Mouse (Mus musculus) intestine, embryonic 15.5 days (tissue): ENCODE data around the gene Lhb. TPM values are rescaled to one million over a fixed set of nuclear protein-coding genes. Genes with fewer than 3 reads are reported as not detected.

Source experiments
- ATAC-seq: fragments of 200-750 bp; cut with Nextera tagmentation; 2 replicates; pipeline ENCODE4 v1.8.0; 2017; ENCODE audit warnings: moderate TSS enrichment, moderate library complexity
- H3K27ac ChIP-seq: fragments of 300-500 bp; sonication (generic); 2 replicates; pipeline ENCODE4 v1.5.1; 2015; ENCODE audit warnings: mild to moderate bottlenecking, inconsistent platforms
- H3K27me3 ChIP-seq: fragments of 300-500 bp; sonication (generic); replicated peaks from 2 replicates; pipeline ENCODE4 v1.6.1; 2015; ENCODE audit warnings: inconsistent platforms
- H3K36me3 ChIP-seq: fragments of 300-500 bp; sonication (generic); 2 replicates; pipeline ENCODE4 v1.6.1; 2015; ENCODE audit warnings: inconsistent platforms
- H3K4me1 ChIP-seq: fragments of 300-500 bp; sonication (generic); replicated peaks from 2 replicates; pipeline ENCODE4 v1.6.1; 2015; ENCODE audit warnings: inconsistent platforms
- H3K4me2 ChIP-seq: fragments of 300-500 bp; sonication (generic); replicated peaks from 2 replicates; pipeline ENCODE4 v1.6.1; 2015; ENCODE audit warnings: mild to moderate bottlenecking, inconsistent platforms
- H3K4me3 ChIP-seq: fragments of 300-500 bp; sonication (generic); replicated peaks from 2 replicates; pipeline ENCODE4 v1.5.1; 2015; ENCODE audit warnings: inconsistent platforms
- H3K9ac ChIP-seq: fragments of 300-500 bp; sonication (generic); 2 replicates; pipeline ENCODE4 v1.6.1; 2015; ENCODE audit warnings: inconsistent platforms
- H3K9me3 ChIP-seq: fragments of 300-500 bp; sonication (generic); 2 replicates; pipeline ENCODE4 v1.6.1; 2016; ENCODE audit warnings: inconsistent platforms
- WGBS: fragments of 180-500 bp; shearing (Covaris S2); methylation state at CpG from one replicate; pipeline ENCODE4 v1.1.7; 2015; 5-methylcytosine and 5-hydroxymethylcytosine counted together
- polyA plus RNA-seq: library from polyadenylated mRNA; unstranded; fragments of >200 nt; fragmentation: Nextera tagmentation; extraction: Ambion mirVana; gene quantifications from 2 replicates; pipeline ENCODE4 v1.2.1, GENCODE M21; 2015

Lhb gene
- polyA plus RNA-seq, 1 experiment from 2014 or later = 0.52 TPM

DNA sequence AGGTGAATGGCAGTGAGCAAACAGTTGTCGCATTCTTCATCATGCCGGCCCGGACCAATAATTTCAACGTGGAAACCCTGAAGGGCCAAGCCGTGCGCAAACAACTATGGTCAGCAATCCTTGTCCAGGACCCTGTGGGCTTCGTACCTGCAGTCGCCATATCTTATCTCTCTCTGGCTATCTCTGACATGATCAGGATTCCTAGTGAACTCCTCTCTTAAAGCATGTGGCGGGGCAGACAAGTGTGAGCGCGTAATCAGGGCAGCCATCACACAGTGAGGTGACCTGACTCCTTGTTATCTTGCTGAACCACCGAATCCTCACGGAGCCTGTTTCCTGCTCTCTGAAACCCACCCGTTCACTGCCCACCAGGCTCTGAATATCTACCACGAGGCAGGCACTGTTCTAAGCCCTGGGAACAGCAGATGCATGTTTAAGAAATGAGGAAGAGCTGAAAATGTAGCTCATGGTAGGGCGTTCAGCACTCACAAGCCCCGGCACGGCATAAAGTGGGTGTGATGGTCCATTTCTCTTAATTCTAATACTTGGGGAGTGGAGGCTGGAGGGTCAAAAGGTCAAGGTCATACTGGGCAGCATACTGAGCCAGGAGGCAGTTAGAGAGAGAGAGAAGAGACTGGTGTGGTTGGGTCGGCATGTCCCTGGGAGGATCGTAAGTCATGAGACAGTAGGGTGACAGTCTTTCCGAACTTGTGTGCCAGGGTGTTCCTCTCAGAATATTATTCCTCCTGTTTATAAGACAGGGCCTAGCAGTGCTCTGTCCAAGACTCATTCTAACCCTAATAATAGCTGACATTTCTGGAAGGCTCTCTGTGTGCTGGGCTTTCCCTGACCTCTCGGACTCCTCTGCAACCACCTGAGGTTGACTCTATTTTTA, 23.2 kb downstream of the Lhb start:
- no peak for ATAC-seq
- Histone ChIP-seq H3K4me1 (no peaks in the 10 kb centered on the region), H3K27me3 (no peaks in the 10 kb centered on the region), H3K36me3 (peaks cover 30% of the 10 kb centered on the region), H3K4me2 (no peak overlapping the region), H3K9ac (no peak overlapping the region), H3K9me3 (no peaks in the 10 kb centered on the region), H3K27ac (no peak overlapping the region), H3K4me3 (no peak overlapping the region)
- 76% methylated on average over 22 of the region's 22 CpGs for WGBS

GRCm38 (mm10) chr7:45446589-45446988, 26.0 kb downstream of the Lhb start:
- H3K4me2 ChIP-seq = no peak overlapping the region
- no peaks in the 10 kb centered on the region for H3K9me3 ChIP-seq
- ATAC-seq = no peak
- no peak overlapping the region for H3K4me3 ChIP-seq
- H3K27ac ChIP-seq = no peak overlapping the region
- no peak overlapping the region for H3K9ac ChIP-seq
- H3K36me3 ChIP-seq = peaks cover 27% of the 10 kb centered on the region
- H3K4me1 ChIP-seq = no peaks in the 10 kb centered on the region
- no peaks in the 10 kb centered on the region for H3K27me3 ChIP-seq

GRCm38 (mm10) chr7:45447325-45447990, 26.8 kb downstream of the Lhb start:
- Histone ChIP-seq H3K9me3 (no peaks in the 10 kb centered on the region), H3K4me2 (no peak overlapping the region), H3K27me3 (no peaks in the 10 kb centered on the region), H3K4me1 (no peaks in the 10 kb centered on the region), H3K36me3 (peaks cover 27% of the 10 kb centered on the region), H3K27ac (no peak overlapping the region), H3K4me3 (no peak overlapping the region), H3K9ac (no peak overlapping the region)
- ATAC-seq = no peak
- WGBS = 33% methylated on average over 11 of the region's 11 CpGs

DNA sequence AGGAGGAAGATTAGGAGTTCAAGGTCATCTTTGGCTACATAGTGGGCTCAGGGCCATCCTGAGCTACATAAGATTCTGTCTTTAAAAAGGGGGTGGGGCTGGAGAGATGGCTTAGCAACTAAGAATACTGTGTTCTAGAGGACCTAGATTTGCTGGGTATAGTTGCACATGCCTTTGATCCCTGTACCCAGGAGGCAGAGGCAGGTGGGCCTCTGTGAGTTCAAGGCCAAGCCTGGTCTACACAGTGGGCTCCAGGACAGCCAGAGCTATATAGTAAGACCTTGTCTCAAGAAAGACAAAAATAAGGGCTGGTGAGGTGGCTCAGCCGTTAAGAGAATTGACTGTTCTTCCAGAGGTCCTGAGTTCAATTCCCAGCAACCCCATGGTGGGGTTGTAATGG, 29.4 kb downstream of the Lhb start:
- Histone ChIP-seq H3K9ac (no peak overlapping the region), H3K4me1 (no peaks in the 10 kb centered on the region), H3K4me3 (no peak overlapping the region), H3K9me3 (no peaks in the 10 kb centered on the region), H3K4me2 (no peak overlapping the region), H3K27me3 (no peaks in the 10 kb centered on the region), H3K36me3 (peaks cover 15% of the 10 kb centered on the region), H3K27ac (no peak overlapping the region)
- 80% methylated on average over 1 of the region's 1 CpGs for WGBS
- ATAC-seq = no peak

GRCm38 (mm10) chr7:45451344-45451982, 30.8 kb downstream of the Lhb start:
- H3K27ac ChIP-seq = no peak overlapping the region
- H3K9ac ChIP-seq = no peak overlapping the region
- H3K4me2 ChIP-seq = no peak overlapping the region
- no peak overlapping the region for H3K4me3 ChIP-seq
- H3K36me3 ChIP-seq = peaks cover 18% of the 10 kb centered on the region
- H3K4me1 ChIP-seq = no peaks in the 10 kb centered on the region
- no peaks in the 10 kb centered on the region for H3K9me3 ChIP-seq
- H3K27me3 ChIP-seq = no peaks in the 10 kb centered on the region
- 54% methylated on average over 23 of the region's 23 CpGs for WGBS
- peak; percentile 81 for ATAC-seq

GRCm38 (mm10) chr7:45454971-45455370, 34.4 kb downstream of the Lhb start:
- Histone ChIP-seq H3K27me3 (no peaks in the 10 kb centered on the region), H3K36me3 (peaks cover 17% of the 10 kb centered on the region), H3K4me2 (no peak overlapping the region), H3K27ac (no peak overlapping the region), H3K9me3 (no peaks in the 10 kb centered on the region), H3K4me3 (no peak overlapping the region), H3K9ac (no peak overlapping the region), H3K4me1 (peaks cover 14% of the 10 kb centered on the region)
- ATAC-seq = no peak
- 91% methylated on average over 15 of the region's 15 CpGs for WGBS

GRCm38 (mm10) chr7:45455932-45456696, 35.5 kb downstream of the Lhb start:
- Histone ChIP-seq H3K27ac (no peak overlapping the region; the same call in 1 of the 2 replicates), H3K9ac (no peak overlapping the region), H3K4me2 (no peak overlapping the region), H3K36me3 (peaks cover 17% of the 10 kb centered on the region), H3K4me3 (no peak overlapping the region), H3K9me3 (no peaks in the 10 kb centered on the region), H3K4me1 (peaks cover 24% of the 10 kb centered on the region), H3K27me3 (no peaks in the 10 kb centered on the region)
- 74% methylated on average over 13 of the region's 13 CpGs for WGBS
- no peak for ATAC-seq

- WGBS = 44% methylated on average over 9 of the region's 9 CpGs
- Histone ChIP-seq H3K4me2 (peak overlapping the region; percentile 75), H3K36me3 (peaks cover 17% of the 10 kb centered on the region), H3K4me1 (peaks cover 29% of the 10 kb centered on the region), H3K27me3 (no peaks in the 10 kb centered on the region), H3K9me3 (no peaks in the 10 kb centered on the region), H3K27ac (peak overlapping the region; percentile 79), H3K9ac (0 out of 2 replicates have a peak overlapping the region, but pooled peaks have one; percentile 75), H3K4me3 (0 out of 2 replicates have a peak overlapping the region, but pooled peaks have one; percentile 73)
- no peak for ATAC-seq
These were observed 36.1 kb downstream of the Lhb start for GRCm38 (mm10) chr7:45456721-45457203.

DNA sequence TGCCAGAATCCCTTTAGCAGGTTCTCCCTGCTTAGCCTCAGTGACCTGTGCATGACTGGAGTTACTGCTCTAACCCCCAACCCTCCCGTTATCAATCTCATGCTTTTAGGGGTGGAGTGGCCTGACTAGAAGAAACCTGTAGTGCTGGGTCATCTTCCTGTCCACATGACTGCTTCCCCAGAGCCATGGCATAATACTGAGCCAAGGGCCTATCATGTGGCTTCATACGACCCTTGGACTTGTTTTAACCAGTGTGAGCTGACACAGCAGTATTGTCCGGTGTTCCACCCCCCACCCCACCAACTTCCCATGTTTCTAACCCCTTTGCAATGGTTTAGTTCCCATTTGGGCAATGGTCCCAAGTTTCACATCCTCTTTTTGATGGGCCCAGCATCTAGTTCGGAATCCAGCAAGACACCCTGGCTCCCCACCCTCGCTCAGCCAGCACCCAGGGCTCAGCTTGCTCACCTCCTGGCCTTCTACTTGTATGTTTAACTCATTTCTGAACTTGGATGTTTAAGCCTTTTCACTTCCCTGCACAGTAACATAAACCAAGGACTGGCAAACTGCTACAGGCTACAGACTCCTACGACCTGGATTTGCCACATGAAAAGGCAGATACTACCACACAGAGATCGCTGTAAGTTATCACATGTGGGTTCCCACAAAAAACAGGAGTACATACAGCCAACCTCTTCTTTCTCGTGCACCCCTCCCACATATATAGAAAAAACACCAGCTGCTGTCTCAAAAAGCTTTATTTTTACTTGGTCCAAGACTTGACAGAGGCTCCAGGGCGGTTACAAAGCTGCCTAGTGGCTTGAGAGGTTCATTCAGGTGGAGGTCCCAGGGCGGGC, 36.8 kb downstream of the Lhb start:
- Histone ChIP-seq H3K4me1 (peaks cover 32% of the 10 kb centered on the region), H3K9me3 (no peaks in the 10 kb centered on the region), H3K4me2 (peak overlapping the region; percentile 75), H3K9ac (peak overlapping the region; percentile 75), H3K4me3 (peak overlapping the region; percentile 73), H3K27ac (peak overlapping the region; percentile 79), H3K27me3 (no peaks in the 10 kb centered on the region), H3K36me3 (peaks cover 17% of the 10 kb centered on the region)
- ATAC-seq = peak; percentile 23
- 47% methylated on average over 10 of the region's 10 CpGs for WGBS

- Histone ChIP-seq H3K9ac (peak overlapping the region; percentile 75), H3K4me1 (peaks cover 32% of the 10 kb centered on the region), H3K9me3 (no peaks in the 10 kb centered on the region), H3K4me3 (peak overlapping the region; percentile 73), H3K4me2 (peak overlapping the region; percentile 75), H3K36me3 (peaks cover 23% of the 10 kb centered on the region), H3K27ac (peak overlapping the region; percentile 79), H3K27me3 (no peaks in the 10 kb centered on the region)
- peak; percentile 66 for ATAC-seq
- WGBS = 1% methylated on average over 41 of the region's 43 CpGs
These were observed 38.3 kb downstream of the Lhb start for GRCm38 (mm10) chr7:45458748-45459563.
